Mouse (Mus musculus): ENCODE measurements around the gene Thoc5. TPM values are rescaled to one million over a fixed set of nuclear protein-coding genes. Genes with fewer than 3 reads are reported as not detected.

Thoc5 gene
- polyA plus RNA-seq, 1 experiment: 0.29 TPM

DNA sequence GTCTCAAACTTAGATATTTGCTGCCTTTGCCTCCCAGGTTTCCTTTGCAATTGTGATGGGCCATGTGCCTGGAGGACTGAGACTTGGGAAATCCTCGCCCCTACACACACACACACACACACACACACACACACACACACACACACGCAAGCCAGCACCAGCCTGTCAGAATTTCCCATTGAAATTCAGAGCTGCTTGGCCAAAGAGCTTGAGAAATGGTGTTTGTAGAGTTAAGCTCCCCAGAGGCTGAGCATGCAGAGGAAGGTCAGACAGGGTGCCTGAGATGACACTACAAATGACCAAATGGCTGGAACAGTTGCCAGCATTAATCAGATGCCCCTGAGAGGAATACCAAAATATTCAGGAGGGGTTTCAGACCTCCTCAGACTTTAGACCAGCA is 71.2 kb downstream of the Thoc5 start:
- no peak for TF ChIP-seq TAL1 (IDR thresholded peaks at IDR 0.05; ENCODE audit: low read length)
- no peak for TF ChIP-seq GATA1 (IDR thresholded peaks at IDR 0.05; ENCODE audit: low read length)
- no peaks in the 10 kb centered on the region for H3K36me3 ChIP-seq (ENCODE audit: control insufficient read depth)
- H3K4me1 ChIP-seq (ENCODE audit: control insufficient read depth): peaks cover 53% of the 10 kb centered on the region

DNA sequence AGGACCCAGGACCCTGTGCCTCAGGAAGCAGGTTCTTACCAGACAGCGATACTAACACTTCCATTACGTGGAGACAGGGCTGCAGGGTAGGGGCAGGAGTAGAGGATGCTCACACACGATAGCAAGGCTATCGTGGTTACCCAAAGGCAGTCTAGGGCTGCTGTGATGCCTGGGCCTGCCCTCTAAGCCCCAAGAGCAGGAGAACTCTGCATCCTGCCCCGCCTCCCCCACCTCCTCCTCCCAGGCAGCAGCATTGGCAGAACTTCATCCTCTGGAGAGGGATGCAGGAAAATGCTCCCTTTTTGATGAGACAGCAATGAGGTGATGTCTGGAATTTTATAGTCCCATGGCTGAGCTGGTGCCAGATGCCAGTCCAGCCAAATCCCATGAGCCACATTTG is 71.8 kb downstream of the Thoc5 start:
- Histone ChIP-seq H3K36me3 (ENCODE audit: control insufficient read depth) (no peaks in the 10 kb centered on the region), H3K9me3 (ENCODE audit: control insufficient read depth, low read length) (no peaks in the 10 kb centered on the region), H3K4me3 (replicated peaks) (no peak overlapping the region), H3K4me1 (ENCODE audit: control insufficient read depth) (peaks cover 53% of the 10 kb centered on the region), H3K27me3 (ENCODE audit: control insufficient read depth) (no peaks in the 10 kb centered on the region)
- TF ChIP-seq TAL1 (IDR thresholded peaks at IDR 0.05; ENCODE audit: low read length): no peak
- no peak for TF ChIP-seq GATA1 (IDR thresholded peaks at IDR 0.05; ENCODE audit: low read length)

More for the DNA sequence above, 71.2 kb downstream of the Thoc5 start:
- Histone ChIP-seq H3K9me3 (ENCODE audit: control insufficient read depth, low read length) (no peaks in the 10 kb centered on the region), H3K27me3 (ENCODE audit: control insufficient read depth) (no peaks in the 10 kb centered on the region), H3K4me3 (replicated peaks) (no peak overlapping the region)

DNA sequence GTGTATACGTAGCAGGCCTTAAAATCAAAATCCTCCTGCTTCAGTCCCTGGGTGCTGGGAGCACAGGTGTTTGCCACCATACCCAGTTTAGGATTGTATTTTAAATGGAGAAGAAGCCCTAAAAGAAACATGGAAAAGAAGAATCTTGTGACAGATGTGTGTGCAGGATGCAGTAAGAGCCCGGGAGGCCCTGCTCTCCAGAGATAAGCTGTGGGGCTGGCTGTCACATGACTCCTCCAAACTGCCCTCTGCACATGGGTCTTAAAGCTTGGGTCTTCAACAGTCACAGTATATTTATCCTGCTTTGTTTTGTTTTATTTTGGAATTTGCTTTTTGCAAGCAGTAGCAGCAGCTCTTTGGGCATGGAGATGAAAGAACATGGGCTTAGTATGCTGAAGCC is 72.4 kb downstream of the Thoc5 start:
- peaks cover 51% of the 10 kb centered on the region for H3K4me1 ChIP-seq (ENCODE audit: control insufficient read depth)
- no peak overlapping the region for H3K4me3 ChIP-seq (replicated peaks)
- no peaks in the 10 kb centered on the region for H3K9me3 ChIP-seq (ENCODE audit: control insufficient read depth, low read length)
- no peak; the same call in 1 of the 2 replicates for TF ChIP-seq GATA1 (IDR thresholded peaks at IDR 0.05; ENCODE audit: low read length)
- TF ChIP-seq TAL1 (IDR thresholded peaks at IDR 0.05; ENCODE audit: low read length): peak; percentile 48; the same call in 2 of the 3 replicates
- no peaks in the 10 kb centered on the region for H3K36me3 ChIP-seq (ENCODE audit: control insufficient read depth)
- no peaks in the 10 kb centered on the region for H3K27me3 ChIP-seq (ENCODE audit: control insufficient read depth)

- TF ChIP-seq GATA1 (IDR thresholded peaks at IDR 0.05; ENCODE audit: low read length) (no peak), TAL1 (IDR thresholded peaks at IDR 0.05; ENCODE audit: low read length) (no peak)
- H3K27me3 ChIP-seq (ENCODE audit: control insufficient read depth): no peaks in the 10 kb centered on the region
- no peaks in the 10 kb centered on the region for H3K9me3 ChIP-seq (ENCODE audit: control insufficient read depth, low read length)
- H3K4me3 ChIP-seq (replicated peaks): no peak overlapping the region
- no peaks in the 10 kb centered on the region for H3K36me3 ChIP-seq (ENCODE audit: control insufficient read depth)
- H3K4me1 ChIP-seq (ENCODE audit: control insufficient read depth): peaks cover 54% of the 10 kb centered on the region
Observed at GRCm38 (mm10) chr11:4968376-4968775, 73.3 kb downstream of the Thoc5 start.

- H3K9me3 ChIP-seq (ENCODE audit: control insufficient read depth, low read length): no peaks in the 10 kb centered on the region
- H3K4me1 ChIP-seq (ENCODE audit: control insufficient read depth): peaks cover 45% of the 10 kb centered on the region
- H3K27me3 ChIP-seq (ENCODE audit: control insufficient read depth): no peaks in the 10 kb centered on the region
- no peak for TF ChIP-seq GATA1 (IDR thresholded peaks at IDR 0.05; ENCODE audit: low read length)
- no peak for TF ChIP-seq TAL1 (IDR thresholded peaks at IDR 0.05; ENCODE audit: low read length)
- no peaks in the 10 kb centered on the region for H3K36me3 ChIP-seq (ENCODE audit: control insufficient read depth)
- no peak overlapping the region for H3K4me3 ChIP-seq (replicated peaks)
Observed at GRCm38 (mm10) chr11:4972967-4973870, 78.1 kb downstream of the Thoc5 start.

- Histone ChIP-seq H3K4me3 (replicated peaks) (no peak overlapping the region), H3K27me3 (ENCODE audit: control insufficient read depth) (no peaks in the 10 kb centered on the region), H3K9me3 (ENCODE audit: control insufficient read depth, low read length) (no peaks in the 10 kb centered on the region), H3K4me1 (ENCODE audit: control insufficient read depth) (peaks cover 39% of the 10 kb centered on the region), H3K36me3 (ENCODE audit: control insufficient read depth) (no peaks in the 10 kb centered on the region)
- no peak for TF ChIP-seq GATA1 (IDR thresholded peaks at IDR 0.05; ENCODE audit: low read length)
- TF ChIP-seq TAL1 (IDR thresholded peaks at IDR 0.05; ENCODE audit: low read length): no peak
Observed at GRCm38 (mm10) chr11:4973871-4974256, 78.7 kb downstream of the Thoc5 start.

DNA sequence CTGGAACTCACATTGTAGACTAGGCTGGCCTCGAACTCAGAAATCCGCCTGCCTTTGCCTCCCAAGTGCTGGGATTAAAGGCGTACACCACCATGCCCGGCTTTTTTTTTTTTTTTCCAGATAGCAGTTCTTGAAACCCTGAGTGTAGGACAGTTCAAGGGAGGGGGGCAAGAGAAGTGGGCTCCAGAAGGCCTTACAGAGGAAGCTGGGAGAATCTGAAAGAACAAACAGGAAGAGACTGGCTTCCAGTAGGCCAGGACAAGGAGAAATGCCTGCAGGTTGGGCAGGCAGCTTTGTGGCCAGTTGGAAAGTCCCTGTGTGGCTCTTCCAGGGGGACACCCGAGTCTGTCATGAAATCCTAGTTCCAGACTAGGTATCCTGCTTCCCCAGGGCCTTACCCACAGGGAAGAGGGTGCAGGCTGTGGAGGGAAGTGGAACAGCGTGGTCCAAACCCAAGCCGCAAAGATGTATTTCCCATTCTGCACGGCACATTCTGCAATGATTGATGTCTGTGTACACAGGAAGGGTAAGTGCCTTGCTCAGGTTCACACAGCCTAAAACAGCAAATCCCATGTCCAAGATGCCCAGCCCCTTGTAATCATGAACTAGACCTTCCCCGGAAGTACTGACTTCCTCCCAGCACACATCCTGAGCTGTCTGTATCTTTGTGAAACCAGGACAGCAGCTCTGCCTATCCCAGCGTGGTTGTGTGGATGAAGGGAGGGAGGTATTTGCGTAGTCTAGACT is 79.4 kb downstream of the Thoc5 start:
- H3K36me3 ChIP-seq (ENCODE audit: control insufficient read depth): no peaks in the 10 kb centered on the region
- TF ChIP-seq GATA1 (IDR thresholded peaks at IDR 0.05; ENCODE audit: low read length) (no peak), TAL1 (IDR thresholded peaks at IDR 0.05; ENCODE audit: low read length) (no peak)
- peaks cover 33% of the 10 kb centered on the region for H3K4me1 ChIP-seq (ENCODE audit: control insufficient read depth)
- no peak overlapping the region for H3K4me3 ChIP-seq (replicated peaks)
- no peaks in the 10 kb centered on the region for H3K27me3 ChIP-seq (ENCODE audit: control insufficient read depth)
- no peaks in the 10 kb centered on the region for H3K9me3 ChIP-seq (ENCODE audit: control insufficient read depth, low read length)

DNA sequence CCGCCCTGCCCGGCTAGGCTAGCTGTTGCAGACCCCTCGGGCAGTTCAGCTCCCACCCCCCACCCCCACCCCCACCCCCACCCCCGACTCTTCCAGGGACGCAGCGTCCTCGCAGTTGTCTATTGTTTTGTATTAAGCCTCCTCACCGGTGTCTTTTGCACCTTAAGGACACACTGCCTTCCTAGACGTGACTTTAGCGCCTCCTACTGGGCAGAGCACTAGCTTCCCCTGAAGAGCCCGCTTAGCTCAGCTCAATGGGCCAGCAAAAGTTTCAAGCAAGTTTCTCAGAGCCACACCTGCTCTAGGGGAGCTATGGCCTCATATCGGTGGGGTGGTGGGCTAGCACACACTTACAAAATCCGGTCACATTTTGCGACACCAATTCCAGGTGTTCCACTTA is 80.5 kb downstream of the Thoc5 start:
- Histone ChIP-seq H3K9me3 (ENCODE audit: control insufficient read depth, low read length) (no peaks in the 10 kb centered on the region), H3K4me3 (replicated peaks) (no peak overlapping the region), H3K36me3 (ENCODE audit: control insufficient read depth) (no peaks in the 10 kb centered on the region), H3K4me1 (ENCODE audit: control insufficient read depth) (peaks cover 23% of the 10 kb centered on the region), H3K27me3 (ENCODE audit: control insufficient read depth) (peaks cover 2% of the 10 kb centered on the region; the same call in 1 of the 2 replicates)
- TF ChIP-seq TAL1 (IDR thresholded peaks at IDR 0.05; ENCODE audit: low read length): no peak
- no peak for TF ChIP-seq GATA1 (IDR thresholded peaks at IDR 0.05; ENCODE audit: low read length)

Other genes starting within 250 kb of the Thoc5 start
- gene Uqcr10, start 191.0 kb upstream of the Thoc5 start, polyA plus RNA-seq (2012): 7.9 and 8.8 TPM in 2 replicates
- 5.8 and 7.4 TPM in 2 replicates for gene Zmat5, start 190.6 kb upstream of the Thoc5 start, polyA plus RNA-seq (2012)
- gene Cabp7, start 148.5 kb upstream of the Thoc5 start, polyA plus RNA-seq (2012): not detected in 2 replicates
- gene Nf2, start 45.8 kb upstream of the Thoc5 start, polyA plus RNA-seq (2012): 1.5 and 1.6 TPM in 2 replicates
- gene Nipsnap1, start 21.4 kb upstream of the Thoc5 start, polyA plus RNA-seq (2012): 0.38 and 0.72 TPM in 2 replicates
- 0.01 and 0.02 TPM in 2 replicates for gene Nefh, start 52.7 kb downstream of the Thoc5 start, polyA plus RNA-seq (2012)
- gene Ap1b1, start 91.5 kb downstream of the Thoc5 start, polyA plus RNA-seq (2012): 17.5 and 18.7 TPM in 2 replicates
- gene Rasl10a, start 162.8 kb downstream of the Thoc5 start, polyA plus RNA-seq (2012): not detected in 2 replicates
- 1.7 and 2.3 TPM in 2 replicates for gene Gas2l1, start 170.0 kb downstream of the Thoc5 start, polyA plus RNA-seq (2012)
- 1.6 and 2.0 TPM in 2 replicates for gene Rhbdd3, start 203.6 kb downstream of the Thoc5 start, polyA plus RNA-seq (2012)
- gene Ewsr1, start 203.9 kb downstream of the Thoc5 start, polyA plus RNA-seq (2012): 130 and 171 TPM in 2 replicates